Mouse (Mus musculus): ENCODE data around the gene Lcn2.

The Lcn2 gene

DNA sequence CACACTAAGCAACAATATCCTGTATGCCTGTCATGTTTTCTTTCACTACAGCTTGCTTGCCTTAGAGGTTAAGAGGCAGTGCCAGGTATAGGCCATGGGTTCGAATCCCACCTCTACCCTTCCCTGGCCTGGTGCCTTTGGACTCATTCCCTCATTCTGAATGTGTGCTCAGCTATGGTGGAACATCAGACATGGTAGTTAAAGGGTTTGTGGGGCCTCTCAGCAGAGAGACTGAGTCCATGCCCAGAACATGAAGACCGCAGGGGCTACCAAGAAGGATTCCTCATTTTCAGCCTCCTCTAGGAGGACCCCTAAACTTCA is 44.7 kb downstream of the Lcn2 start:
- no peak for DNase-seq (ENCODE audit: low spot score)

DNA sequence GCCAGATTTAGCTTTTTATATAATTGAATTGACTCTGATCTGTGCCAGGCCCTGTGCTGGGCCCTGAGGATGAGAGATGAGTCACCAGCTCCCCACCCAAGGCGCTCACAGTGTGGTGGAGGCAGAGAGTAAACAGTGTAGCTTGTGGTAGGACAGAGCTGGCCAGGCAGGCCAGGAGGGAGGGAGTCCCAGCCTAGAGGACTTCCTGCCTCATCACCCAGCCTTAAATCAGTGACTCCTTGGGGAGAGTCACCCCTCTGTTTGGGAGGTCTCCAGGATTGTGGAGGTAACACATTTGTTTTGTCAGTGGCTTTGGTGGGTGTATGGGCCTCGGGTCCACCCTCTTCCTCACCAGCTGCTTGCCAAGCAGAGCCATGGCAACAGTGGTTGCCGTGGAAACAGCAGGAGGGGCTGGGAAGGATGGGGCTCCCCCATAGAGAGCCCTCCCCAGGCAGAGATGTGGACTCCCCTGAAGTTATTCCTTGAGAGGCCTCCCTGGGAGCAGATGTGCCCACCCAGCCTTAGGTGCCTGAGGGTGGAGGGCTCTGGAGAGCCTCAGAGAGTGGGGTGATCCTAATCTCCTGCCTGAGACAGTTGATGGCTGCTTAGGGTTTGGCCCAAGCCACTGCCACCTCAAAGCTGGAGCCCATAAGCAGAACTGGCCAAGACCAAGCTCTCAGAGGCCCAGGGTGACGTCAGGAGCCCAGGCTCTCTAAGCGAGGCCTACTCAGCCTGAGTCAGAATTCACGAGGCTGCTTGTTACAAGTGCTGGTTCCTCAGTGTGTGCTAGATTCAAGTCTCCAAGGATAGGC is 45.3 kb downstream of the Lcn2 start:
- DNase-seq (ENCODE audit: low spot score), result no peak

DNA sequence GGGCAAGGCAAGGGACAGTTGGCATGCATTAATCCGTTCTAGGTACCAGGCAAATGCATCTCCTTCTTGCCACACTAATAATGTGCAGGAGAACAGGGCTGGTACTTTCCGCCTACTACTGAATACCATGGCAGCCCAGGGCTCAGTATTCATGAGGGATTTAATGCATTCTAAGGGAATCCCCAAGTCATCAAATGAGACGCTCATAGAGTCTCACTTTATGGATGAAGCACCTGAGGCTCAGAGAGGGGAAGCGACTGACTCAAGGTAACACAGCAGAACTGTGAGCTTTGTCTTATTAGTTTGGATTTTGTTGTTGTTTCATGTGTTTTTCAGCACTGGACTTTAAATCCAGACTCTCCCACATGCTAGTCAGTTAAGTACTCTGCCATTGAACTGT is 46.0 kb downstream of the Lcn2 start:
- no peak for DNase-seq (ENCODE audit: low spot score)

DNA sequence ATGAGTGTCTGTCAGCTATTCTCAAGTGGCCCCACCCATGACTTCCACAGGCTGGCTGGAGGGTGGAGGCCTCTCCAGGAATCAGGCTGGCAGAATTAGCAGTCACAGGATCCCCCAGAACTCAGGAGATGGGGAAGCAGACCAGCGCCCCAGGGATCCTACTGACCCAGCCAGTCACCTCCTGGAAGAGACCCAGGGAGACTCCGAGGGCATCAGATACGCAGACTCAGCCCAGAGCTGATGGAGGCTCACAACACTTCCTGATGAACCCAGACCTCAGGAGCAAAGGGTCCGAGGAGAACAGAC is 46.5 kb downstream of the Lcn2 start:
- DNase-seq (ENCODE audit: low spot score), result no peak

DNA sequence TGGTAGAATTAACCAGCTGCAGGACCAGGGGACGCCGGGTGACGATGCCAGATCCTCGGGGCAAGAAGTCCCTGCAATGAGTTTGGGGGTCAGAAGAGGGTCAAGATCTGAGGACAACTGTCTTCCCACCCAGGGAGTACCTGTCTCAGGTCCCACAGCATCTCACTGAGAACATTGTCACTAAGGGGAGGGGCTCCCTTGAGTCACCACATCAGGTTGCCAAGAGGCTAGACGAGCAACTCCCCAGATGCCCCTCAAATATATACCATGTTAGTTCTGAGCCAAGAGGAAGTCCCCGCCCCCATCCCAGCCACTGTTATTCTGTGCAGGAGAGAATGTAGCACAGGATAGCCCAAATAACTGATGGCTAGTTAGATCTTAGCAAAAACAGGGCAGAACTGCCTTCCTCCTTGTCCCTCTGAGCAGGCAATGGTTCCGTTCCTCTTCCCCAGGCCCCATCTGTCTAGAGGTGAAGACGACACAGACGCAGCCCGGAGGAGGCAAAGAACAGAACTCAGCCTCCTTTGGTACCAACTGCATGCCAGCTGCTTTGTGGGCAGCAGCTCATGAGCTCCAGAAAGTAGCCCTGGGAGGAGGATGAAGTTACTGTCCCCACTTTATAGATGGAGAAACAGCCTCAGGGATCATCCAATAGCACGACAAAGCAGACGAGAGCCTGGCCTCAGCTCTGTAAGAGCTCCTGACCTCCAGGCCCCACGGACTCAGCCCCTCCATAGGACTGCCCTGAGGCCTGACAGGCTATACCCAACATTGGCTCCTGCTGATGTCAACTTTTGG is 47.0 kb downstream of the Lcn2 start:
- no peak for DNase-seq (ENCODE audit: low spot score)

DNA sequence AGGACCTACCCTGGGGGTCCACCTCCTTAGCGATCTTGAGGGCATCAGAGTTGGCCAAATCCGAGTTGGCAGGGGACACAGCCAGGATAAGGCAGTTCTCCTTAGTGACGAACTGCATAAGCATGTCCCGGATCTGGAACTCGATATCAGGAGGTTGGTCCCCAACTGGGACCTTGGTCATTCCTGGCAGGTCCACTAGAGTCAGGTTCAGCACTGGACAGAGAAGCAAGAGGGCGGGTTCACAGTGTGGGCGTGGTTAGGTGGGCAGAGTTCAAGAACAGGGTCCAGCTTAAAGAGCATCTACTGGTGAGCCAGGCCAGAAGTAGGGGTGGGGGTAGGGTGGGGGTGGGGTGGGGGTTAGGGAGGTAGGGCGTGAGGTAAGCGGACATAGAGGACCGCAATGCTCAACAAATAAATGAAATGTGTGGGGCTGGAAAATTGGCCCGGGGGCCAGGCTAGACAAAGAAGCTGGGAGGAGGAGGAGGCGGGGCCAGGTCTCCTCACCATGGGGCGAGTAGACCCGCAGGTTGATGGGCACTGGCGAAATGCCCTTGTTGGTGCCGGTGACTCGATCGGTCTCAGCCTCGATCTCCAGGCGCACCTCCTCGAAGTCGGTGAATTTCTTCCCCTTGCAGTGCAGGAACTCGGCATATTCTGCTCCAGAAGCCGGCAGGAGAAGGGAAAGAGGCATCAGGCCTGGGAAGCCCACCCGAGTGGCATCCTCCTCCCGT is 48.0 kb downstream of the Lcn2 start:
- DNase-seq (ENCODE audit: low spot score), result no peak

DNA sequence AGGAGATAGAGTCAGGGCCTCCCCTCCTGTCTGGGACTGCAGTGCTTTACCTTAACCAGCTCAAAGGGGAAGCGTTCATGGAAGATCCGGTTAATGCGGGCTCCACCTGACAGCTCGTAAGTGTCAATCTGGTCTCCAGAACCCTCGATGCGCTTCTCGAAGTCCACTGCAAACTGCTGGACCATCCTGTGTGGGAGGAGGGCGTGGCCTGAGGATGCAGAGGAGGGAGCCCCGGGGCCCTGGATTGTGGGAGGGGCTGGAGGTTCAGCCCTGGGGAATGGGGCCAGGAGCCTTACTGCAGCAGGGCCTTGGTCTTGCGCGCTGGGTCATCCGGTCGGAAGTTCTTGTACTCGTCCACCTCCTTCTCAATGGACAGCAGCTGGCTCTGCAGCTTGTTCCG is 52.2 kb downstream of the Lcn2 start:
- DNase-seq (ENCODE audit: low spot score), result no peak

All from c-Kit-positive CD71-positive TER-119-positive erythroid progenitor cells, embryonic 14.5 days (primary cell).